Mouse (Mus musculus) induced T-regulatory cell, adult 2 months (primary cell): Measurements from ENCODE around the gene Dock3.
A peak's percentile ranks its signal among the peaks of the same experiment; 100 is the strongest.

Experiments
- DNase-seq: peaks from one replicate; pipeline ENCODE4 v3.0.0-alpha.2; 2012; ENCODE audit warnings: low read depth

The Dock3 gene

GRCm38 (mm10) chr9:106888346-106888745 lies 343.4 kb downstream of the Dock3 start:
- DNase-seq, result no peak

GRCm38 (mm10) chr9:106886828-106887702 lies 344.6 kb downstream of the Dock3 start, which contains the start of gene Rbm15b:
Rbm15b (minus strand) TSS chr9:106887428.
- DNase-seq, result peak; percentile 99

GRCm38 (mm10) chr9:106885901-106886731 lies 345.6 kb downstream of the Dock3 start:
- peak; percentile 77 for DNase-seq

GRCm38 (mm10) chr9:106884996-106885900 lies 346.5 kb downstream of the Dock3 start:
- no peak for DNase-seq

GRCm38 (mm10) chr9:106884306-106884705 lies 347.4 kb downstream of the Dock3 start:
- DNase-seq, result no peak

GRCm38 (mm10) chr9:106883085-106883484 lies 348.6 kb downstream of the Dock3 start:
- no peak for DNase-seq

GRCm38 (mm10) chr9:106882176-106882575 lies 349.5 kb downstream of the Dock3 start:
- DNase-seq, result no peak

GRCm38 (mm10) chr9:106881071-106881755 lies 350.5 kb downstream of the Dock3 start:
- DNase-seq, result no peak

GRCm38 (mm10) chr9:106879471-106879870 lies 352.2 kb downstream of the Dock3 start:
- DNase-seq, result no peak

- no peak for DNase-seq
Observed at GRCm38 (mm10) chr9:106876666-106877065, 355.0 kb downstream of the Dock3 start.

- DNase-seq, result no peak
Observed at GRCm38 (mm10) chr9:106874216-106874615, 357.5 kb downstream of the Dock3 start.

- DNase-seq, result no peak
Observed at GRCm38 (mm10) chr9:106858036-106858435, 373.7 kb downstream of the Dock3 start.

- no peak for DNase-seq
Observed at GRCm38 (mm10) chr9:106856664-106857063, 375.0 kb downstream of the Dock3 start.
